Comparison of ENCODE assay signal across 16 mouse cellular contexts in genomic region chr4:59252386-59253054, GRCm38 (mm10).
DNase-seq lines count a peak whose midpoint lies in the region; ATAC-seq and TF ChIP-seq lines count a peak whose summit lies in the region.
"Had no signal": no experiment of that assay in that cellular context is flagged by ENCODE, and none has a peak within 500 bp of the region (broad histone marks: within the 10 kb centered on the region; RNA-seq: fewer than 3 reads in every experiment).

No protein-coding gene starts in this region.

- no peak overlapping the region; the same call in 1 of the 2 replicates for H3K9ac ChIP-seq in liver, embryonic 11.5 days (ENCODE audit: low read depth, low read length)
- no peak overlapping the region for H3K9ac ChIP-seq in embryonic facial prominence, embryonic 15.5 days
- H3K9ac ChIP-seq in liver, embryonic 14.5 days (replicated peaks), result no peak overlapping the region
- H3K9ac ChIP-seq: forebrain, embryonic 12.5 days; heart, embryonic 15.5 days; midbrain, embryonic 13.5 days had no signal

- H3K4me3 ChIP-seq in liver, embryonic 11.5 days (ENCODE audit: low read depth, low read length), result no peak overlapping the region
- H3K4me3 ChIP-seq in embryonic facial prominence, embryonic 15.5 days (replicated peaks), result no peak overlapping the region
- H3K4me3 ChIP-seq in liver, embryonic 14.5 days (ENCODE audit: insufficient read depth in 1 of 2, low read depth in 2 of 2, low read length in 2 of 2), result no peak overlapping the region
- H3K4me3 ChIP-seq in small intestine, adult 2 months (ENCODE audit: low read depth, low read length), result no peak overlapping the region
- H3K4me3 ChIP-seq: forebrain, embryonic 12.5 days; heart, embryonic 15.5 days; midbrain, embryonic 13.5 days had no signal

- H3K27me3 ChIP-seq in liver, embryonic 11.5 days (replicated peaks; ENCODE audit: control insufficient read depth, insufficient read depth, low read length), result no peaks in the 10 kb centered on the region
- H3K27me3 ChIP-seq in embryonic facial prominence, embryonic 15.5 days, result no peaks in the 10 kb centered on the region
- H3K27me3 ChIP-seq in liver, embryonic 14.5 days (ENCODE audit: control insufficient read depth, insufficient read depth, low read length), result no peaks in the 10 kb centered on the region
- H3K27me3 ChIP-seq in small intestine, adult 2 months (ENCODE audit: control insufficient read depth, insufficient read depth, low read length), result no peaks in the 10 kb centered on the region
- H3K27me3 ChIP-seq: forebrain, embryonic 12.5 days; heart, embryonic 15.5 days; midbrain, embryonic 13.5 days had no signal

- TF ChIP-seq EP300 in liver, embryonic 14.5 days (IDR thresholded peaks at IDR 0.05; ENCODE audit: low read depth), result no peak

- no peaks in the 10 kb centered on the region for H3K9me3 ChIP-seq in liver, embryonic 11.5 days (ENCODE audit: control insufficient read depth, low read length)
- H3K9me3 ChIP-seq in embryonic facial prominence, embryonic 15.5 days (replicated peaks), result no peaks in the 10 kb centered on the region
- H3K9me3 ChIP-seq in liver, embryonic 14.5 days (ENCODE audit: control insufficient read depth, low read length), result no peaks in the 10 kb centered on the region
- H3K9me3 ChIP-seq: forebrain, embryonic 12.5 days; heart, embryonic 15.5 days; midbrain, embryonic 13.5 days had no signal

- no peak for TF ChIP-seq CTCF in liver, embryonic 14.5 days (IDR thresholded peaks at IDR 0.05; ENCODE audit: low read depth)
- TF ChIP-seq CTCF in small intestine, adult 2 months (IDR thresholded peaks at IDR 0.05; ENCODE audit: extremely low read depth, insufficient read length, insufficient replicate concordance, low read depth, low read length), result no peak

- H3K27ac ChIP-seq in liver, embryonic 11.5 days (ENCODE audit: low read depth, low read length), result peak overlapping the region; percentile 46; the same call in 1 of the 2 replicates
- 0 out of 2 replicates have a peak overlapping the region, but pooled peaks have one; percentile 34 for H3K27ac ChIP-seq in embryonic facial prominence, embryonic 15.5 days (replicated peaks)
- H3K27ac ChIP-seq in liver, embryonic 14.5 days, result 0 out of 2 replicates have a peak overlapping the region, but pooled peaks have one; percentile 16
- peak overlapping the region; percentile 92 for H3K27ac ChIP-seq in small intestine, adult 2 months (ENCODE audit: insufficient read depth, low read depth, low read length)
- H3K27ac ChIP-seq: forebrain, embryonic 12.5 days; heart, embryonic 15.5 days; midbrain, embryonic 13.5 days had no signal

- WGBS in liver, embryonic 11.5 days, result 76% methylated on average over 6 of the region's 6 CpGs
- WGBS in embryonic facial prominence, embryonic 15.5 days, result 70% methylated on average over 6 of the region's 6 CpGs
- WGBS in liver, embryonic 14.5 days (ENCODE audit: insufficient replicate concordance), result 64% methylated on average over 6 of the region's 6 CpGs
- 34% methylated on average over 6 of the region's 6 CpGs for WGBS in small intestine, adult 2 months

- no peaks in the 10 kb centered on the region for H3K36me3 ChIP-seq in liver, embryonic 11.5 days (ENCODE audit: control insufficient read depth, insufficient read depth, low read length)
- H3K36me3 ChIP-seq in embryonic facial prominence, embryonic 15.5 days, result no peaks in the 10 kb centered on the region
- no peaks in the 10 kb centered on the region for H3K36me3 ChIP-seq in liver, embryonic 14.5 days (replicated peaks; ENCODE audit: control insufficient read depth, insufficient read depth, low read depth)
- no peaks in the 10 kb centered on the region for H3K36me3 ChIP-seq in small intestine, adult 2 months (ENCODE audit: control insufficient read depth, insufficient read depth, low read length)
- H3K36me3 ChIP-seq: forebrain, embryonic 12.5 days; heart, embryonic 15.5 days; midbrain, embryonic 13.5 days had no signal

- H3K4me1 ChIP-seq in liver, embryonic 11.5 days (replicated peaks; ENCODE audit: control insufficient read depth, insufficient read depth, low read length), result peaks cover 19% of the 10 kb centered on the region
- no peaks in the 10 kb centered on the region for H3K4me1 ChIP-seq in embryonic facial prominence, embryonic 15.5 days
- H3K4me1 ChIP-seq in liver, embryonic 14.5 days (replicated peaks; ENCODE audit: control insufficient read depth in 2 of 2, insufficient read depth in 2 of 2, low read length in 1 of 2), result peaks cover 28 to 41% of the 10 kb centered on the region in 2 experiments
- H3K4me1 ChIP-seq in small intestine, adult 2 months (ENCODE audit: control insufficient read depth, insufficient read depth, insufficient read length, low read length), result peaks cover 24% of the 10 kb centered on the region; the same call in 1 of the 2 replicates
- H3K4me1 ChIP-seq: forebrain, embryonic 12.5 days; heart, embryonic 15.5 days; midbrain, embryonic 13.5 days had no signal

- no peak overlapping the region for H3K4me2 ChIP-seq in liver, embryonic 11.5 days
- H3K4me2 ChIP-seq in embryonic facial prominence, embryonic 15.5 days (replicated peaks), result no peak overlapping the region
- no peak overlapping the region for H3K4me2 ChIP-seq in liver, embryonic 14.5 days (ENCODE audit: low read depth)
- H3K4me2 ChIP-seq: forebrain, embryonic 12.5 days; heart, embryonic 15.5 days; midbrain, embryonic 13.5 days had no signal

- no peak for ATAC-seq in liver, embryonic 11.5 days (replicated peaks; ENCODE audit: low FRiP score)
- ATAC-seq in embryonic facial prominence, embryonic 15.5 days (ENCODE audit: insufficient number of reproducible peaks, low FRiP score, low TSS enrichment, low read depth), result no peak
- ATAC-seq in liver, embryonic 14.5 days (ENCODE audit: insufficient read depth), result no peak
- ATAC-seq: hindbrain, embryonic 16.5 days; midbrain, embryonic 13.5 days had no signal

- TF ChIP-seq POLR2A in small intestine, adult 2 months (IDR thresholded peaks at IDR 0.05; ENCODE audit: low read depth, low read length), result no peak

- DNase-seq in liver, embryonic 11.5 days (ENCODE audit: low spot score), result no peak
- no peak for DNase-seq in liver
- DNase-seq in liver, embryonic 14.5 days (ENCODE audit: low read depth in 3 of 3, low spot score in 3 of 3), result no peak
- DNase-seq in thymus, postnatal 4 days, result no peak
- DNase-seq in kidney, adult 18-20 months, result no peak
- DNase-seq: cerebellum, adult 9-10 months; embryo, embryonic 11 days; gastrocnemius, postnatal 10 days; kidney, postnatal 36 days; thymus, postnatal 25 days had no signal

Comparison
In these comparisons a context has a peak if more than half of its experiments do, and no peak if none do; other contexts are left out.
1. H3K27ac ChIP-seq: peak in every context shown above with its lines; median percentile 92 in small intestine, adult 2 months; 46 in liver, embryonic 11.5 days; 34 in embryonic facial prominence, embryonic 15.5 days; 16 in liver, embryonic 14.5 days.